Mouse (Mus musculus) E14TG2a.4 (cell line): ENCODE measurements around the gene Mrps18c.

ENCODE experiments used
- CTCF ChIP-seq: conservative IDR thresholded peaks from 2 replicates; pipeline ENCODE4 v1.5.1; 2014; ENCODE audit warnings: low read length
- NANOG ChIP-seq: IDR thresholded peaks from 2 replicates; pipeline ENCODE4 v1.6.1; 2014; ENCODE audit warnings: borderline replicate concordance, low read length, mixed read lengths

GRCm38 (mm10) chr5:100760049-100760663 is 38.3 kb upstream of the Mrps18c start:
- TF ChIP-seq CTCF (no peak), NANOG (no peak)
